Mouse (Mus musculus) ovary, postnatal 14 days (tissue): ENCODE data around the gene Gm28230.
A peak's percentile ranks its signal among the peaks of the same experiment; 100 is the strongest.

Experiments used
- DNase-seq: peaks from one replicate; pipeline ENCODE4 v3.0.0; 2022; ENCODE audit warnings: low spot score

Gene Gm28230

GRCm38 (mm10) chr2:74691022-74691951, 35.2 kb upstream of the Gm28230 start, which contains the start of gene Hoxd10:
Gene Hoxd10, plus strand, starts transcription at chr2:74691924.
- DNase-seq, result peak; percentile 60

- DNase-seq, result no peak
Measured at GRCm38 (mm10) chr2:74691995-74692807, 34.3 kb upstream of the Gm28230 start.

- no peak for DNase-seq
Measured at GRCm38 (mm10) chr2:74692808-74693431, 33.6 kb upstream of the Gm28230 start.

GRCm38 (mm10) chr2:74693432-74693827, 33.1 kb upstream of the Gm28230 start:
- DNase-seq, result no peak

- DNase-seq, result no peak
Measured at GRCm38 (mm10) chr2:74694066-74694465, 32.5 kb upstream of the Gm28230 start.

- no peak for DNase-seq
Measured at GRCm38 (mm10) chr2:74695383-74695782, 31.1 kb upstream of the Gm28230 start.

GRCm38 (mm10) chr2:74695813-74696430, 30.6 kb upstream of the Gm28230 start:
- DNase-seq, result no peak

- DNase-seq, result no peak
Measured at GRCm38 (mm10) chr2:74696442-74697335, 29.8 kb upstream of the Gm28230 start.

- DNase-seq, result no peak
Measured at GRCm38 (mm10) chr2:74697567-74698121, 28.9 kb upstream of the Gm28230 start, which contains the start of gene Hoxd9. Gene Hoxd9, plus strand, starts transcription at chr2:74697727.

- no peak for DNase-seq
Measured at GRCm38 (mm10) chr2:74698201-74699052, 28.1 kb upstream of the Gm28230 start.

- no peak for DNase-seq
Measured at GRCm38 (mm10) chr2:74699053-74699430, 27.5 kb upstream of the Gm28230 start.

- no peak for DNase-seq
Measured at GRCm38 (mm10) chr2:74699664-74700545, 26.6 kb upstream of the Gm28230 start.

- DNase-seq, result no peak
Measured at GRCm38 (mm10) chr2:74700546-74701112, 25.9 kb upstream of the Gm28230 start.

GRCm38 (mm10) chr2:74701949-74702819, 24.3 kb upstream of the Gm28230 start:
- DNase-seq, result peak; percentile 89

- DNase-seq, result no peak
Measured at GRCm38 (mm10) chr2:74702820-74703219, 23.7 kb upstream of the Gm28230 start.

- no peak for DNase-seq
Measured at GRCm38 (mm10) chr2:74703317-74703716, 23.2 kb upstream of the Gm28230 start.

GRCm38 (mm10) chr2:74703720-74704392, 22.7 kb upstream of the Gm28230 start:
- no peak for DNase-seq
